Mouse (Mus musculus) large intestine, adult 2 months (tissue): ENCODE measurements at regions not wholly inside any gene's neighbourhood (a gene's known extent, or its start where the extent isn't known, plus 50 kb on each side); places are given as distances from the start of the nearest gene placed in this dataset.

Source experiments
- DNase-seq: peaks from one replicate; pipeline ENCODE4 v3.0.0-alpha.2; 2012; ENCODE audit warnings: low read depth, low spot score
- WGBS: fragments of 180-500 bp; shearing (Covaris S2); methylation state at CpG from one replicate; pipeline ENCODE4 v1.1.7; 2018; 5-methylcytosine and 5-hydroxymethylcytosine counted together

- WGBS: 46% methylated on average over 3 of the region's 3 CpGs
- no peak for DNase-seq
Observed at GRCm38 (mm10) chr3:50999745-51000144, 224.5 kb upstream of the Noct start.

GRCm38 (mm10) chr3:51000938-51001337, 223.3 kb upstream of the Noct start:
- 76% methylated on average over 7 of the region's 7 CpGs for WGBS
- DNase-seq: no peak

DNA sequence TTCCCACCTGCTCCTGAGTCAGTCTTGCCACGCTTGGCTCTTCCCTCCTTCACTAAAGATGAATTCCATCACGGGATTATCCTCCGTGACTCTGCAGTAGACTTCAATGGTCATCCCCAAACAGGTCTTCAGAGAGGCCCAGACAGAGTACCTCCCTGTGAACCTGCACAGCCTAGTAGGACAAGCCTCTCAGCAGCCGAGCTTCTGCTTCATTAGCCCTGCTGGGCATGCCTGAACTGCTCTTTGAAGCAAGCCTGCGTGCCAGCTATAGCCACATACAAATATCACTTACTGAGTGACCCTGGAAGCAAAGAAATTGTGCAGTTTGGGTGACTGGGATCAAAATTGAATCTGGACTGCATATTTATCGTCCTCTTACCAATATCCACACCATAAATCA, 221.6 kb upstream of the Noct start:
- WGBS: 77% methylated on average over 6 of the region's 6 CpGs
- no peak for DNase-seq

GRCm38 (mm10) chr3:51003506-51004170, 220.6 kb upstream of the Noct start:
- no peak for DNase-seq
- WGBS: 76% methylated on average over 8 of the region's 8 CpGs

- 48% methylated on average over 1 of the region's 1 CpGs for WGBS
Observed at GRCm38 (mm10) chr3:51004216-51004615, 220.0 kb upstream of the Noct start.

GRCm38 (mm10) chr3:51009098-51009497, 215.1 kb upstream of the Noct start:
- no peak for DNase-seq

More at GRCm38 (mm10) chr3:51004216-51004615, 220.0 kb upstream of the Noct start:
- no peak for DNase-seq

DNA sequence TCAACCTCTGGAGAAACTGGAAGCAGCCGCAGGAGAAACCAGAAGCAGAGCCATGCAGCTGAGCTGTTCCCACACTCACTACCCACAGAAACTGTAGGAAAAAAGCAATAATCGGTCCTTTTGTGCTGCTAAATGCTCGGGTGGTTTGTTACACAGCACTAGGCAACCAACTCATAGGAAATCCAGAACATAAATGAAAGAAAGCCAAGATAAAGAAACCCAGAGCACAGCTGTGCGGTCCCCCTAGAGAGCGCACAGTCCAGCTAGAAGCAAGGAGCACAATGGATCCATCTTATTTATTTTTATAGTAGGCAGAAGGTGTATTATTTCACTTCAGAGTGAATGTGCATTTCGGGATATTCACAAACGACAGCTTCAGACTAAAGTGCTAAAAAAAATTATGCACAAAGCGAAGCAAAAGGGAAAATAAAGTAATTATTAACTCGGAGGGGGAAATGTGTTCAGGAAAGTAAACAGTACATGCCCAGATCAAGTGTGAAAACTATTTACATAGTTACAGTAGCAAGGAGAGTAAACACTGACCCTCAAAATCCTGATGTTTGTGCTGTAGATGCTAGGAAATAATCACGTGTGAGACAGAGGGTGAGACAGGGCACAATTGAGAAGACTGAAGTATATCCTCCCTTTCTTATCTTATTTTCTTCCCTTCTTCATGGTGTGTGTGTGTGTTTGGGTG, 204.4 kb upstream of the Noct start:
- WGBS: 23% methylated on average over 10 of the region's 10 CpGs
- no peak for DNase-seq

More at GRCm38 (mm10) chr3:51009098-51009497, 215.1 kb upstream of the Noct start:
- WGBS: 67% methylated on average over 5 of the region's 5 CpGs

DNA sequence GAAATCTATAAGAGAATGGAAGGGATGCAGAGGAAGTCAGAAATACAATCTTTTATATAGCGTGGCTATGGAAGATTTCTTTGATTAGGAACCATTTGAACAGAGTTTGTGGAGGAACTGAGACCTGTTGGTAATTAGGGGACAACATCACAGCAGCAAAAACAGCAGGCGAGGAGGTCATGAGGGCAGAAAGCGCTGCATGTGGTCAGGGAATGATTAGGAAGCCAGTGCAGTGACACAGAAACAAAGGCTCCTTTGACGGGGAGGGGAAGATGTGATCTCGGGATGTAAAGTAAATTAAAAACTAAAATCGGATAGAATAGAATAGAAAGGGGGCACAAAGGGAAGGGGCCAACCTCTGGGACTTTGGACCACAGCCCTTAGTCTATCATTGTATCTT, 199.6 kb upstream of the Noct start:
- DNase-seq: no peak
- WGBS: 76% methylated on average over 6 of the region's 6 CpGs

DNA sequence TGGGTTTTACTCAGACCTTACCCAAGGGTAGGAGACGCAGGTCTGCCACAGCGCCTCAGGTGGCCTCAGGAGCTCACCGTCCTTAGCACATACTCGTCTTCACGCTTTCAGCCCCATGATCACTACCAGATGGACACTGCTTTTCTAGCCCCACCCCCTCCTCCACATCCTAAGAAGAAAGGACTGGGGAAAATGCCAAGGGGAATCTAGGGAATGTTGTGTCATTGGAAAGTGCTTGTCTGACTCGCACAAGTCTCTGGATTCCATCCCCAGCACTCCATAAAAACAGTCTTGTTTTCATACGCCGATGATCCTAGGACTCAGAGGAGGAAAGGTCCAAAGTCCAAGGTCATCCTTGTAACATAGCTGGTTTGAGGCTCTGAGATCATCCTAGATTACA, 192.4 kb upstream of the Noct start:
- WGBS: 55% methylated on average over 8 of the region's 8 CpGs
- DNase-seq: no peak

GRCm38 (mm10) chr3:51033292-51033691, 191.0 kb upstream of the Noct start:
- DNase-seq: no peak

GRCm38 (mm10) chr3:51036700-51037306, 187.4 kb upstream of the Noct start:
- 66% methylated on average over 17 of the region's 17 CpGs for WGBS
- DNase-seq: no peak

More at GRCm38 (mm10) chr3:51033292-51033691, 191.0 kb upstream of the Noct start:
- 80% methylated on average over 2 of the region's 2 CpGs for WGBS

GRCm38 (mm10) chr3:51042223-51042846, 181.9 kb upstream of the Noct start:
- no peak for DNase-seq
- 75% methylated on average over 17 of the region's 17 CpGs for WGBS

DNA sequence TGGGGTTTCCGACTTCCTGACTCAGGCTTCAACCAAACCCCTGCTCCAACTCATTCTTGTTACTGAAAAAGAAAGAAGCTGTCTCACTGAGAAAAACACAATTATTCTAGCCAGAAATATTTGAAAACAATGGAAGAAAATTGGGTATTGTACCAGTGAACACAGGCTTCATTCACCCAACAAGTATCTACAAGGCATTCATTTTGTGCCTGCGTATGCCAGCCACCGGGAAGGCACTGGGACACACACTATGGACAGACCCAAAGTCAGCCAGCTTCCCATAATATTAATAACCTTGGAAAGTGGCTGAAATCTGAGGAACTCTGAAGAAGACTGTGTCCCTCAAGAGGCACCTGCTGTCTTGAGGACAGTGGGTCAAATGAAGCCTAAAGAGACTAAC, 175.5 kb upstream of the Noct start:
- WGBS: 94% methylated on average over 3 of the region's 3 CpGs
- DNase-seq: no peak

DNA sequence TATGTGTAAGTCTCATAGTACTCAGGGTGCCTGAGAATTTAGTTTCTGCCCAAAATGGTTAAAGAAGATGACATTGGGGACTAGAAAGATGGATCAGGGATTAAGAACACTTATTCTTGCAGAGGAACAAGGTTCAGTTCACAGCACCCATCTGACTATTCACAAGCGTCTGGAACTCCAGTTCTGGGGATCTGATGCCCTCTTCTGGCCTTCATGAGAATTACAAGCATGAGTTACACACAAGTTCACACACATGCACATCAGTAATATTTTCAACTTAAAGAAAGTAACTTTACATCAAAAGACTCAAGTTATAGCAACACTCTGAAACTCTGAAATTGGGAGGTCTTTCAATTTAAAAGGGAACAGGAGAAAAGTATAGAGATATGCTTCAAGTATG, 174.1 kb upstream of the Noct start:
- no peak for DNase-seq
- WGBS: 97% methylated on average over 1 of the region's 1 CpGs

- DNase-seq: no peak
- WGBS: 37% methylated on average over 8 of the region's 8 CpGs
Observed at GRCm38 (mm10) chr3:51055004-51055403, 169.2 kb upstream of the Noct start.

GRCm38 (mm10) chr3:51064201-51064600, 160.0 kb upstream of the Noct start:
- no peak for DNase-seq
- WGBS: 34% methylated on average over 4 of the region's 4 CpGs

DNA sequence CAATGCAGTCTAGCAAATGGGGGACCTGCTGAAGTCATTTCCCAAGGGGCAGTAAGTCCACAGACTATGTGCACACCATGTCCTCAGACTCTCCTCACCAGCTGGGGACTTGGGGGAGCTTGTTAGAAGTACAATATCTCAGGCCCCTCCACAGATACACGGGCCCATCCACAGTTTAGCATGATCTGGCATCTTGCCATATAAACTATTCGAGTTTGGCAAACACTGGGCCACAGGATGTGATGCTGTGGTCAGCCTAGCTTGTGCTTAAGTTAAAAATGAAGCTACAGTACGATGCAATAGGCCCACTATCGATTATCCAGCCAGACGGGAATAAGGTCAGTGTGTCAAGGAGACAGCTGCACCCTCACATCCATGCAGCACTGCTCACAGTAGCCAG, 157.9 kb upstream of the Noct start:
- DNase-seq: no peak
- WGBS: 35% methylated on average over 5 of the region's 5 CpGs

DNA sequence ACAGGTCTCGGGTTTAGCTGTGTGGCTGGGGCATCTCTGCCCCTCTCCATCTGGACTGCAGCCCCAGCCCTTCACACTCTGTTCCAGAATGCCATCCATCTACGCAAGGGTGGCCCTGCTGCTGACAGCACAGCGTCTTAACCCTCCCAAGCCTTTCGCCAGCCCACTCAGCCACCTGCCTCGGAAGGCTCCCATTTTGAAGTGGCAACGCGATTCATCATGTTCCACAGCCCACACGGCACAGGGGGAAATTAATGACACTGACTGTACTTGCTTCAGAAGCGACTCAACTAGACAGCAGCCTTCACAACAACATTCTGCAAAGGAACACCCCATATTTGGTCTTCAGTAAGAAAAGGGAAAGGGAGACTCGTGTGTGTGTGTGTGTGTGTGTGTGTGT, 151.8 kb upstream of the Noct start:
- 81% methylated on average over 10 of the region's 10 CpGs for WGBS
- no peak for DNase-seq

DNA sequence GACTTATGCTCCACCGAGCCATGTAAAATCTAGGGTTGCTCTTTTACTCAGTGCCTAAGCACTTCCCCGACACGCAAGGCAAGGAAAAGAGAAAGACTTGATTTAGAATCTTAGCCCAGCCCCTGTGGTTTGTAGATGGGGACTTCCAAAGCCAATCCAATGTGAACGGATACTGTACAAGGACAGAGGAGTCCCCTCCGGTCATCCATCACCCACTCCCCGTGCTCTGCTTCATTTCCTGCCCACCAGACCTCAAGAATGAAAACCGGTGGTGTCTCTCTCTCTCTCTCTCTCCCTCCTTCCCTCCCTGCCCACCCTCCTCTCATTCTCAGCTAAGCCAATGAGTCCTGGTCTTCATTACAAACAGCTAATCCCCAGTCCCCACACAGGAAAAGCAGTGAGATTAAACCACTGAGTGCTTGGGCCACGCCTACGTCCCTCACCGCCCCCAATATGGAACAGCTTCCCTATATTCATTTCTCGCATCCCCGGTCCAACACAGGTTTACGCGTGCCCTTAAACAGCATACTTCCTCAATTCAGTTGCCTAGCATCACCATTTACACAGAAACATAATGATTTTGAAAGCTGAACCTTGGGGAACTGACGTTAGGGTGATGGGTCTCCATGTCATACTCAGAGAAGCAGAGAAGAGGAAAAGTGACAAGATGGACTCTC, 151.1 kb upstream of the Noct start:
- 76% methylated on average over 15 of the region's 15 CpGs for WGBS
- DNase-seq: no peak

- WGBS: 80% methylated on average over 7 of the region's 7 CpGs
- DNase-seq: no peak
Observed at GRCm38 (mm10) chr3:51073743-51074319, 150.4 kb upstream of the Noct start.
